In genomic region chr5:135877831-135878231, GRCm38 (mm10) we compare ENCODE assay signal across 8 mouse cellular contexts. TPM values are rescaled to one million over a fixed set of nuclear protein-coding genes. Genes with fewer than 3 reads are reported as not detected.
A peak's percentile ranks its signal among the peaks of the same experiment; 100 is the strongest.
DNase-seq lines count a peak whose midpoint lies in the region; ATAC-seq lines count a peak whose summit lies in the region.

No protein-coding gene starts in this region.

- peak overlapping the region; percentile 35 for H3K4me3 ChIP-seq in intestine, embryonic 14.5 days (ENCODE audit: low read depth, low read length)
- peak overlapping the region; percentile 23 for H3K4me3 ChIP-seq in liver, embryonic 16.5 days (ENCODE audit: low read depth, low read length)
- peak overlapping the region; percentile 34 for H3K4me3 ChIP-seq in neural tube, embryonic 13.5 days

- H3K4me1 ChIP-seq in intestine, embryonic 14.5 days (replicated peaks; ENCODE audit: control insufficient read depth, insufficient read depth, low read length): peaks cover 11% of the 10 kb centered on the region
- H3K4me1 ChIP-seq in liver, embryonic 16.5 days (ENCODE audit: control insufficient read depth, low read depth, low read length): no peaks in the 10 kb centered on the region; the same call in 1 of the 2 replicates
- peaks cover 24% of the 10 kb centered on the region for H3K4me1 ChIP-seq in neural tube, embryonic 13.5 days (replicated peaks)

- peak; percentile 48; the same call in 1 of the 2 replicates for ATAC-seq in intestine, embryonic 14.5 days (replicated peaks; ENCODE audit: low FRiP score, low TSS enrichment, low read depth)
- no peak for ATAC-seq in liver, embryonic 16.5 days (ENCODE audit: low read depth)
- ATAC-seq in neural tube, embryonic 13.5 days (ENCODE audit: low read depth): peak; percentile 40; the same call in 1 of the 2 replicates

- peak; percentile 35 to 43 for DNase-seq in urinary bladder, adult 18-20 months (ENCODE audit: low spot score in 2 of 2)
- DNase-seq in urinary bladder, postnatal 10 days (ENCODE audit: low spot score): no peak
- DNase-seq in cerebellum, postnatal 14 days: peak; percentile 77 to 81
- peak; percentile 43 to 44 for DNase-seq in gastrocnemius, postnatal 36 days
- peak; percentile 75 for DNase-seq in intestine, embryonic 14.5 days (ENCODE audit: low spot score)
- DNase-seq in c-Kit-positive CD71-positive TER-119-positive erythroid progenitor cells, embryonic 14.5 days (ENCODE audit: low spot score): no peak

- H3K27ac ChIP-seq in intestine, embryonic 14.5 days (ENCODE audit: low read depth): no peak overlapping the region
- no peak overlapping the region for H3K27ac ChIP-seq in liver, embryonic 16.5 days (ENCODE audit: low read length)
- 0 out of 2 replicates have a peak overlapping the region, but pooled peaks have one; percentile 56 for H3K27ac ChIP-seq in neural tube, embryonic 13.5 days (replicated peaks)

- H3K27me3 ChIP-seq in intestine, embryonic 14.5 days (replicated peaks; ENCODE audit: control insufficient read depth, insufficient read depth, low read length): peaks cover 9% of the 10 kb centered on the region; the same call in 1 of the 2 replicates
- no peaks in the 10 kb centered on the region for H3K27me3 ChIP-seq in liver, embryonic 16.5 days (ENCODE audit: control insufficient read depth, insufficient read depth, low read depth, low read length)
- peaks cover 8% of the 10 kb centered on the region for H3K27me3 ChIP-seq in neural tube, embryonic 13.5 days

- no peaks in the 10 kb centered on the region for H3K36me3 ChIP-seq in intestine, embryonic 14.5 days (ENCODE audit: control insufficient read depth, insufficient read depth, low read length)
- no peaks in the 10 kb centered on the region for H3K36me3 ChIP-seq in liver, embryonic 16.5 days (ENCODE audit: control insufficient read depth, insufficient read depth)
- no peaks in the 10 kb centered on the region for H3K36me3 ChIP-seq in neural tube, embryonic 13.5 days

- H3K9ac ChIP-seq in intestine, embryonic 14.5 days (ENCODE audit: low read length): 0 out of 2 replicates have a peak overlapping the region, but pooled peaks have one; percentile 29
- H3K9ac ChIP-seq in liver, embryonic 16.5 days (ENCODE audit: low read depth, low read length): no peak overlapping the region
- peak overlapping the region; percentile 65 for H3K9ac ChIP-seq in neural tube, embryonic 13.5 days

- H3K4me2 ChIP-seq in intestine, embryonic 14.5 days (ENCODE audit: low read length): peak overlapping the region; percentile 60
- H3K4me2 ChIP-seq in liver, embryonic 16.5 days (ENCODE audit: low read depth, low read length): peak overlapping the region; percentile 54
- H3K4me2 ChIP-seq in neural tube, embryonic 13.5 days: peak overlapping the region; percentile 57

- WGBS in intestine, embryonic 14.5 days: under 1% methylated on average over 16 of the region's 16 CpGs
- 2% methylated on average over 16 of the region's 16 CpGs for WGBS in liver, embryonic 16.5 days (ENCODE audit: insufficient replicate concordance)
- WGBS in neural tube, embryonic 13.5 days: under 1% methylated on average over 16 of the region's 16 CpGs

- H3K9me3 ChIP-seq in intestine, embryonic 14.5 days (ENCODE audit: control insufficient read depth, low read length): no peaks in the 10 kb centered on the region
- no peaks in the 10 kb centered on the region for H3K9me3 ChIP-seq in liver, embryonic 16.5 days (replicated peaks; ENCODE audit: control insufficient read depth, low read length)
- H3K9me3 ChIP-seq in neural tube, embryonic 13.5 days: no peaks in the 10 kb centered on the region

- intact Hi-C loops in gastrocnemius, postnatal 36 days (cut with DNase I): loop anchor here (5.0 kb wide), 1 partner anchor 184 kb away; no protein-coding TSS in a partner anchor

RNA-seq across cellular contexts. Expression of gene Hspb1, which starts 9.9 kb away (rescaled TPM):
- 100 to 1,000 TPM; 269 to 277 TPM for total RNA-seq in gastrocnemius, postnatal 36 days (2021)
- 79.9 and 81.7 TPM in 2 replicates for polyA plus RNA-seq in intestine, embryonic 14.5 days (2014; fragmentation: Nextera tagmentation; extraction: Ambion mirVana)
- 9.8 and 19.9 TPM in 2 replicates for polyA plus RNA-seq in liver, embryonic 16.5 days (2015; fragmentation: Nextera tagmentation; extraction: Ambion mirVana)
- polyA plus RNA-seq in neural tube, embryonic 13.5 days (2015; fragmentation: Nextera tagmentation; extraction: Ambion mirVana): 15.8 and 19.3 TPM in 2 replicates

RNA-seq across cellular contexts. Expression of gene Ywhag, which starts 56.6 kb away (rescaled TPM):
- 100 to 1,000 TPM; 297 to 301 TPM for total RNA-seq in gastrocnemius, postnatal 36 days (2021)
- polyA plus RNA-seq in intestine, embryonic 14.5 days (2014; fragmentation: Nextera tagmentation; extraction: Ambion mirVana): 93.3 and 95.7 TPM in 2 replicates
- polyA plus RNA-seq in liver, embryonic 16.5 days (2015; fragmentation: Nextera tagmentation; extraction: Ambion mirVana): 59.2 and 60.1 TPM in 2 replicates
- polyA plus RNA-seq in neural tube, embryonic 13.5 days (2015; fragmentation: Nextera tagmentation; extraction: Ambion mirVana): 665 and 740 TPM in 2 replicates

Comparison
In these comparisons a context has a peak if more than half of its experiments do, and no peak if none do; other contexts are left out.
1. DNase-seq: peak in urinary bladder, adult 18-20 months (2 of 2), cerebellum, postnatal 14 days (2 of 2), gastrocnemius, postnatal 36 days (2 of 2) and intestine, embryonic 14.5 days (single experiment); none in urinary bladder, postnatal 10 days (single experiment) and c-Kit-positive CD71-positive TER-119-positive erythroid progenitor cells, embryonic 14.5 days (single experiment).
2. Peak in every context shown above with its lines, with median percentiles within 50 percentile points of each other: H3K4me2 ChIP-seq and H3K4me3 ChIP-seq.